Mouse (Mus musculus): ENCODE measurements around the gene Ptgs1. TPM values are rescaled to one million over a fixed set of nuclear protein-coding genes. Genes with fewer than 3 reads are reported as not detected.
"Not testable (repeated sequence)": the region's sequence is repeated elsewhere in the genome, so short reads cannot be mapped to it uniquely, and the experiment has no call there.

Gene Ptgs1
- 10 to 100 TPM; 11.8 to 13.0 TPM for total RNA-seq (2021)

DNA sequence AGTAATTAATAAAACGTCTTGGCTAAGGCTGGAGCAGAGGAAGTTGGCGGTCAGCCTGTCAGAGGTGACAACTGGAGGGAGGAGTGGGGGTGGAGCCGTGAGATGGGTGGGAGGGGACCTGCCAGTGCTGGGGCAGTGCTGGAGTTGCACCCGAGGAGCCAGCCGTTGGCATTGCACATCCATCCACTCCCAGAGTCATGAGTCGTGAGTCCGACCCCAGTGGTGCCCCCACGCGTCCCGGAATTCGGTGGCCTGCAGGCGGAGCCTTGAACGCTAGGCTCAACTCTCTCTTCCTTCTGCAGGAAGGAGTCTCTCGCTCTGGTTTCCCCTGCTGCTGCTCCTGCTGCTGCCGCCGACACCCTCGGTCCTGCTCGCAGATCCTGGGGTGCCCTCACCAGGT lies at the start of gene Ptgs1:
TSS of gene Ptgs1 (plus strand) at position 61 of the 400 bp plus-strand sequence.
- peak in 1 of 2 experiments; percentile 64 for DNase-seq (ENCODE audit: extremely low spot score in 1 of 2, low spot score in 2 of 2)
- intact Hi-C loops (cut with DNase I) = no loop called here

DNA sequence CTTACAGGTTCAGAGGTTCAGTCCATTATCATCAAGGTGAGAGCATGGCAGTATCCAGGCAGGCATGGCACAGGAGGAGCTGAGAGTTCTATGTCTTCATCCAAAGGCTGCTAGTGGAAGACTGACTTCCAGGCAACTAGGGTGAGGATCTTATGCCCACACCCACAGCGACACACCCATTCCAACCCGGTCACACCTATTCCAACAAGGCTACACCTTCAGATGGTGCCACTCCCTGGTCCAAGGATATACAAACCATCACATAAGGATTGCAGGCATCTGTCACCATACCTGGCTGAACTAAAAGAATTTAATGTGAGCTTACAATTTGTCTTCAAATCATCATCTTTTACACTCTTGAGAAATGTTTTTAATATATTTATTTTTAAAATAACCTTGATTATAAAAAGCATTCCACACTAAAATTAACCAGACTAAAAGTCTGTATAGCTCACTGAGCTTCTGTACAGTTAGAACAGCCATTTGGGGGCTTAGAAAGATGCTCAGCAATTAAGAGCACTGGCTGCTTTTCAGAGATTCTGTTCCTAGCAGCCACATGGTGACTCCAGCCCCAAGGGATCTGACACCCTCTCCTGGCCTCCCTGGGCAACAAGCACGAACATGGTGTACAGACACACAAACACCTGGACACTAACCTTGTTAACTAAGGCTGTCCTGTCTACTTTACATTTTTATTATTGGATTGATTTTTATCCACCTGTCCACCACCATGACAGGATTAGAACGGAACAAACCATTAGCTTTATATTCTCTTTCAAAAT lies 48.4 kb upstream of the Ptgs1 start:
- intact Hi-C loops (cut with DNase I); DNase-seq (ENCODE audit: extremely low spot score in 1 of 2, low spot score in 2 of 2): not testable (repeated sequence)

DNA sequence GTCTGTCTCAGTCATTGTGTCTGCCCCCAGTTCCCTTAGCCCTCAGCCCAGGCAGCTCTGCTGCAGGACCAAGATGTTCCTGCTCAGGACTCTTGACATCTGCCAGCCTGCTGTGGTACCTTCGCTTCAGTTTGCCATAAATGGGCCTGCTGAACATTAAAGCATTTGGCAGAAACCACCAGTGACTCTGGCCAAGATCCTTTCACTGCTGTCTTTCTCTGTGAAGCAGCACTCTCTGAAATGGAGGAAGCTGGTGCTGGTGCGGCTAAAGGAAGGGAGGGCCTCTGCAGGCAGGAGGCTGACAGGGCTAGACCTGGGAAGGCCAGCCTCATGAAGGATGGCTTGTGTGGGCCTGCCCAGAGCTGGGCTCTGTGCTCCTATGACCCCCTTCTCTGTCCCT lies 46.9 kb upstream of the Ptgs1 start:
- peak in 1 of 2 experiments; percentile 26 for DNase-seq (ENCODE audit: extremely low spot score in 1 of 2, low spot score in 2 of 2)
- intact Hi-C loops (cut with DNase I) = no loop called here

DNA sequence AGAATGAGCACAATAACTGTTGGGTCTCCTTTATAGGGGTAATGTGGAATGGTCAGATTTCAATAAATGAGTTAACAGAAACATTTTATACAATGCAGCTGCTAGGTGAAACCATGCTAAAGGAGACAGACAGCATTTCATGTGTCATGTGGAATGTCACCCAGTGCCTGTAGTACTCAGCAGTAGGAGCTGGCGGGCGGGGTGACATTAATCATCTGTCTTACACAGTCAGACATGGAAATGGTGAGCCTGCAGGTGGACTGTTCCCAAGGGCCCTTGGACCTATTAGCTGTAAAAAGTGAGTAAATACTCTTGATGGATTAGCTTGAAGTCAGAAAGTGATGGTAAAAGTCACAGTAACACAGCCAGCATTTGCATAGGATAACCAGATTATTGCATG lies 46.0 kb upstream of the Ptgs1 start:
- no peak for DNase-seq (ENCODE audit: extremely low spot score in 1 of 2, low spot score in 2 of 2)
- intact Hi-C loops (cut with DNase I) = no loop called here

DNA sequence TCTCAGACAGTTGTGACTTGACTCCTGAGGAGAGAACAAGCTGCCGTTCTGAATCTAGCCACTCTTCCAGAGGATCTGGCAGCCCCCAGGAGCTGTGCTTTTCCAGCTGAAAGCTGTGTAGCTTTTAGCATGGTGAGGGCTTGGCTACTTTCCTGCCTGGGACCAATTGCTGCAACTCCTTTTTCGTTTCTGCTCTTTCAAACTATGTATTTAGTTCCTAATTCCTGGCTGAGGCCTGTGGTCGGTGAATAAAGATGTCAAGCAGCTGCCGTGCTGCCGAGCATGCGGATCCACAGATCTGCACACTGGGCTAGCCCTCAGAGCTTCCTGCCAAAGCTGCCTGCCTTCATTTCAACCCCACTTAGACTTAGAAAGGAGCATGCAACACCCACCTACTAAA lies 45.4 kb upstream of the Ptgs1 start:
- no peak for DNase-seq (ENCODE audit: extremely low spot score in 1 of 2, low spot score in 2 of 2)
- intact Hi-C loops (cut with DNase I) = no loop called here

DNA sequence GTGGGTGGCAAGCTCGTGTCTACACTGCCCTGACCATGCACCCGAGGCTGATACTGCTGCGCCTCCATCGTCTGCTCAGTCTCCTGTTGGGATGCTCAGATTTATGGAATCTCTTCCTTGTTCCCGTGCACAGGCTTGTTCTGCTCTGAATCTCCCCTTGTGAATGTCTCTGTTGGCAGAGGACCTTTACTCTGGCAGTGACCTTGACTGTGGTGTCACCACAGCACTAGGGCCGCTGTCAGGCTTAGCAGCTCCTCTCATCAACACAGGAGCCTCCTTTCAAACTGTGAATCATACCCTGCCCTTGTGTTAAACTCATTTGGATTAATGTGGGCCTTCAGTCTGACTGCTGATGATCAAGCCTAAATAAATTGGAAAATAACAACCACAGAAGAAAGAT lies 41.0 kb upstream of the Ptgs1 start:
- intact Hi-C loops (cut with DNase I); DNase-seq (ENCODE audit: extremely low spot score in 1 of 2, low spot score in 2 of 2): not testable (repeated sequence)

DNA sequence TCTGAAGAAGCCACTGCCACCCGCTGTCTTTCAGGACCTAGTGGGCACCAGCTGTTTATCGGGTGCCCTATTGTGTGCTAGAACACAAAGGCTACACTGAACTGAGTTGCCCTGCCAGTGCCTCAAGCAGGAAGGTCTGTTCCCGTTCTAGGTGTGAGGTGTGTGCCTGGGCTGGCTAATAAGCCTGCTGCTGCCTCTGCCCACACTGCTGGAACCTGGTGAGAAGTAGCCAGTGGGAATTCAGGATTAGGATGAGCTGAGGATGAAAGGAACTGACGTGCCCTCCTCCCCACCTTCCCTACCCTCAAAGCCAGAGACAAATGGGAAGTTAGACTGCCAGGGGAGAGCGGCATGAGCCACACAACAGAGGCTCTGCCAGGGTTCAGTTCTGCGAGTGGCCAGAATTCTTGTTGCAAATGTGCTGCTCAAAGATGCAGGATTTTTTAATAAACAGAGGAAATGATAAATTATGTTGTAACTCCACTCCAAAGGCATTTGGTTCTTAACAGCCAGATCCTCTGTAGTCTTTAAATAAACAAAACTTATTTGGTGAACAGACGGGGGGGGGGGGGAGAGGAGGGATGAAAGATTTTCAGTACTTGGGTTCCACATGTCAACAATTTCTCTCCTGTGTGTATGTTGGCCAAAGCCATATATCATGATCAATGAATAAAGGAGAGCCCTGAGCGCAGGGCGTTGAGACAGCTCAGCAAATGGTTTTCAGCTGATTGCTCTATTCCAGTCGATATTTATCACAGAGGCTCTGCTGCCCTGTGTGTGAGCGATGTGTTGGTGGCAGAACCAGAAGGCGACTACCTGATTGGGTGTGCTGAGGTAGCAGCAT lies 38.9 kb upstream of the Ptgs1 start:
- intact Hi-C loops (cut with DNase I) = no loop called here
- DNase-seq (ENCODE audit: extremely low spot score in 1 of 2, low spot score in 2 of 2) = no peak

DNA sequence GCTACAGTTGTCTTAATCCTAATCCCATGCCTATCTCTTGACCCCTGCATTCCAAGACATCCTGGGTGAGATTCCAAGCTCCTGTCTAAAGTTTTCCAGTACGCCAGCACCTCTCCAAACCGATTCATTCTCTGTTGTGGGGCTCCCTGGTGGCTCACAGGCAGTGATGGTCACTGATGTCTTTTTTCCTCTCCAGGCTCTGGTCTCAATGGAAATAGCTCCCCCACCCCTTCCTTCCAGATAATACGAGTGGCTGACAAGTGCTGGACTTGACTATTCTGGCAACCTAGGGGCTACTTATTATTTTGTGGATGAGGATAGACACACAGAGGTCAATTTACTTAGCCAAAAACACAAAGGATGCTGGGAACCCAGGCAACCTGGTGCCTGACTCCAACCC lies 33.2 kb upstream of the Ptgs1 start:
- intact Hi-C loops (cut with DNase I) = no loop called here
- DNase-seq (ENCODE audit: extremely low spot score in 1 of 2, low spot score in 2 of 2) = no peak

DNA sequence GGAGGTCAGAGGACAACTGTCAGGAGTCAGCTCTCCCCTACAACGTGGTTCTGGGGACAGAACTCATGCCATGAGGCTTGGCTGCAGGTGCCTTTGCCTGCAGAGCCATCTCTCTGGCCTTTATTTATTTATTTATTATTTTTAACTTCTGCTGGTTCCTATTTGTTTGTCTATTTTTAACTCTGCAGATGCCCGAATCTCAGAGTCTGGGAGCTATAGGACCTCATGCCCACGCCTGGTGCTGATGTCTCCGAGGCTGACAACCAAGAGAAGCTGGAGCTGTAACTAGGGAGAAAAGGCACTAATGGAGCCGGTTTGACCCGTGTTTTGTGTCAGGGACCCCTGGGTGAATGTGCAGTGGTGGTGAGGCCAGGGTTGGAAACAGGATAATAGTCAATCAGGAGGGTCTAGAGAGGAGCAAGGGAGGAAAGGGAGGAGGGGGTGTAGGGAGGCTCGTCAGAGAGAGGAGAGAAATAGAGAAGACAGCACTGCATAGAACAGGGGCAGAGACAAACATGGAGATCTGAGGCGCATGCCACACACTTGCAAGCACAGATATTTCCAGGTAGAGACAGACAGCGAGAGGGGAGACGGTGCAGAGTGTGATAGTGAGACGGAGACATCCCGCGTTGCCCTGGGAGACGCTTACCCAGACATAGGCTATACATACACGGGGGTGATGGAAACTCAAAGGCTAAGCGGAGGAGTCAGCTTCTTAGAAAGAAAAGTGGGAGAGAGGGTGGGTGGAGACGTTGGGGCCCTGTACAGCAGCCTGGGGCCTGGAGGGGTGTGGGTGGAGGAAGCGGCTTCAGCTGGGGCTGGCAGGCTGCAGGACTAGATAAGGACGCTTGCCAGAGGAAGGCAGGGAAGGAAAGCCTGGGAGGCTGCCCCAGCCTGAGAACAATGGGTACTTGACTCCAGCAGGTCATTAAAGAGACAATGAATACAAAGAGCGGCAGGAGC lies 32.0 kb upstream of the Ptgs1 start:
- DNase-seq (ENCODE audit: extremely low spot score in 1 of 2, low spot score in 2 of 2) = peak; percentile 51 to 70
- intact Hi-C loops (cut with DNase I) = no loop called here

DNA sequence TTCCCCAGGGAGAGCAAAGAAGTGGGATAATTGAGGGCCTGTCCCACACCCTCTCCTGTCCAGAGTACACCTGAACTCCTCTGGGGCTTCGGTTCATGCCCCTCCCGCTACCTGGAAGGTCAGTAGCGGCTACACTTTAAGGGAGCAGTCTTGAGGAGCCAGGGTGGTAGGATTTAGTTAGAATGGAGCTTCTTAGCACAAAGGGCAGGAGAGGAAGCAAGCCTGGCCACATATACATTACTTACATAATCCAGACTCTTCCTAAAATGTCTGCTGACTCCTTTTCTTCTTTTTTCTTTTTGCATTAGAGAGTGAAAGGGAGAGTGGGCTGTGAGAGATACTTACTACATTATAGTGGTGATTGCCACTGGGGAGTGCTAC lies 31.4 kb upstream of the Ptgs1 start:
- intact Hi-C loops (cut with DNase I) = no loop called here
- DNase-seq (ENCODE audit: extremely low spot score in 1 of 2, low spot score in 2 of 2) = no peak

DNA sequence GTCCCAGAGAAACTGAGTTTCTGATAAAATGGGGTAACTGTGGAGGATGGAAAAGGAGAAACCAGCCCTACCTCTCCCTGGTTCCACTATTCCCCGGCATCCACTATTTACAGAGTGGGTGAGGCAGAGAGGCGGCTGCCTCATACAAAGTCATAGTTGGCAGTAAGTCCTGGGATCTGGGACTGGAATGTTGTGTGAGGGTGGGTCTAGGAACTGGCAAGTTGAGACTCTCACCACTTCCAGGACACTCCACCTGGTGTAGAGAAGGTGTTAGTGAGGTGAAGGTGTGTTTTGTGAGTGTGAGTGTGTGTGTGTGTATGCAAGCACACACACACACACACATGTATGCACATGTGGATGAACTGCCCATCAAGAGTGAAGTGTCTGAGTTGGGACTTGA lies 29.4 kb upstream of the Ptgs1 start:
- intact Hi-C loops (cut with DNase I) = no loop called here
- DNase-seq (ENCODE audit: extremely low spot score in 1 of 2, low spot score in 2 of 2) = no peak

DNA sequence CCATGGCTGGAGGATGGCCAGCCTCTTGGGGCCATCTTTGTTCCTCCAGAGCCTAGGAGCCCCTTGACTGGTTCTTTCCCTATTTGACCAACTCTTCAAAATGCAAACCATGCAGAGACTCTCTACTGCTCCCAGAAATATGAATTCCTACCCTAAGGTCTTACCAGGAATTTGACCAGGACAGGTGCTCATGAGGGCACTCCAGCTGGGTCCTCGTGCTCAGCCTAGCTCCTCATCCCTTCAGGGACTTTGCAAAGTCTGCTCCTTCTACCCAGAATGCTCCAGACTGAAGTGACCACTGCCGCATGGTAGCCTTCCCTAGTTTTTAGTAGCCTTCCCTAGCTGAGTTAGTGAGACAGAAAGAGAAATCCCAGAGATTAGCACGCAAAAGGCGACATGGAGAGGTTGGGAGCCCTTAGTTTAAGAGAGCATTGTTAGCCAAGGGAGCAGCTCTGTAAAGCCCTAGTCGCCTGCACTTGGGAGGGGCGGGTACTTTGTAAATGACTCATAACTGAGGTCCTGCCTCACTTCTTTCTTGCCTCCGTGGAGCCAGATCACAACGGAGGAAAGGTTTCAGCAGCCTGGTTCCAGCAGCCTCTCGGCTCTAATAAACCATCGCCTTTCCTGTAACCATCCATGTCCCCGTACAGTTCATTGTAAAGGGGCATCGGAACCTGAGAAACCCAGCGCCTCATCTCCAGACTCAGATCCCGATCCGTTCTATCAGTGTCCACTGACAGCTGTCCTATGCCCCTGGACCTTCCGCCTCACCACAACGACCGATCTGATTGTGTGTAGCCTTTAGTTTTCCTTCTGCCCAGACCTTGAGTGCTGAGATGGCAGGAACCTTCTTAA lies 28.2 kb upstream of the Ptgs1 start:
- intact Hi-C loops (cut with DNase I) = no loop called here
- DNase-seq (ENCODE audit: extremely low spot score in 1 of 2, low spot score in 2 of 2) = no peak

DNA sequence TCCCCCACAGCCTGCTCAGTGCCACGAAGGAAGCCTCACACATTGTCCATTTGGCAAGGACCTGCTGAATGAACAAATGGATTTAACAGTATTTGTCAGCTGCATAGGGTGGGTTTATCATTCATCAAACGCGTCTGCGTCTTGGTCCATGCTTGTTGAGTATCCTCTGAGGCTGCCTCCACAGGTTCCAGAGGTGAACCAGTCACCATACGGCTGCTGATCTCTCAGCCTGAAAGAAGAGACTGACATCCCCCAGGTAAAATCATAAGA lies 27.7 kb upstream of the Ptgs1 start:
- no peak for DNase-seq (ENCODE audit: extremely low spot score in 1 of 2, low spot score in 2 of 2)
- intact Hi-C loops (cut with DNase I) = no loop called here

DNA sequence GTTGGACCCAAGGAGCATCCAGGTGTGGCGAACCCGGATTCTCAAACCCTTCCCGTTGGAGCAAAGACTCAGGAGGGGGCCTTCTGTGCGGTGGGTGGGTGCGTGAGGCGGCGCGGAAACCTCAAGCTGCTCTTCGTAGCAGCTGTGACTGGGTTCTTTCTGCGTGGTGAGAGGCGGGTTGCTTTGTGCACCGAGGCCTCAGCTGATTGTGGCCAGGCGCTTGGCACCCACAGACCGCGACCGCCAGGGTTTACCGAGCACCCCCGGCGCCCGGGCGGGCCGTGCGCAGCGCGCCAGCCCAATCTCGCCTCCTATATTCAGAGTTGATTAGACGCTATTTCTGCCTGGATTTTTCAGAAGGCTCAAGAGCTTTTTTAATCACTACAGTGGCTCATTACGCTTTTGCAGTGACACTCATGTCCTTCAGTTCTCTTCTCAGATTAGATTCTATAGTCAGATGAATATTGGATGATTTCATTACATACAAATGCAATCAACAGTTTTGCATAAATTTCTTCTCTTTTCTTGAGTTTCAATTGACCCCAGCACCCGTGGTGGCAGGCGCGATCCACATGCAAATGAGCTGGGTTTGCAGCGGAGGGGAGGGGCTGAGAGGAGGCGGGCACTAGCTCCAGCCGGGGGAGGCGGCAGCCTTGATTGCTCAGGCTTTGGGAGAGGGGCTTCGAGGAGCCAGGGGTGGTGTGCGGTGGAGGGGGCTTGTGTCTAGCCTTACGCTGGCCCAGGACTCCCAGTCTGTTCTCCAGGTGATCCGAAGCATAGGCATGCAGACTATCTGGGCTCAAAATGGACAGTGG lies 27.0 kb upstream of the Ptgs1 start:
- intact Hi-C loops (cut with DNase I) = no loop called here
- peak; percentile 50 to 64 for DNase-seq (ENCODE audit: extremely low spot score in 1 of 2, low spot score in 2 of 2)

DNA sequence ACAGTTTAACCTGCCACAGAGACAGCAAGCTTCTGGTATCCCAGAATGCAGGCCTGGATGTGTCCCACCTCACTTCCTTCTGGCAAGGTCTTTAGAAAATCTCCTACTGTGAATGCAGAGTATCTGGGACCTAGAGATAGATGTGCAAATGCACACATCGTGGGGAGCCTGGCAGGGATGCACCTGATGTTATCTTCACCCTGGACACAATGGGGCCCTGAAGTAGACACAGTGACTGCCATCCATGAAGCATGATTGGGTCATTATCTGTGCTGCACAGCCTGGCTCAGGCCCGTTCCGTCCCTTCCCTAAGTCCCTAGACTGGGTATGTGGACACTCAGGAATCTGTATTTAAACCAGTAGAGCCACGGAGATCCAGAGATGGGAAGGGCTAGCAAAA lies 25.6 kb upstream of the Ptgs1 start:
- no peak for DNase-seq (ENCODE audit: extremely low spot score in 1 of 2, low spot score in 2 of 2)
- intact Hi-C loops (cut with DNase I) = no loop called here

DNA sequence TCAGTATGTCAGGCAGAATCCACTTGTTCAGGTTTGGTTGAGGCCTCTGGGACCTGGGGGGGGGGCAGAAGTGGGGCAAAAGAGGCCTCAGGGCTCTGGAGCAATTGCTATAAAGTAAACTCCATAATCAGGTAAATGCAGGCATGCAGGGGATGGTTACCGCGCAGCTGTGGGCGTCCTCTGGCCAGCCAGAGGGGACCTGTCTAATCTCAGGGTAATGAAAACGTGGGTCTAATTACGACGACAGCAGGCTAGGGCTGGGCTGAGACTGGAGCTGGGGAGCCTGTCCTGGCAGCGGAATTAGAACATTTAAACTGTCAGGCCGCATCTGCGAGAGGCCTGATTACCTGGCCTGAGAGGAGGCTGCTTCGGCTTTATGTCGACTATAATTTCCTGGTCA lies 23.2 kb upstream of the Ptgs1 start:
- no peak for DNase-seq (ENCODE audit: extremely low spot score in 1 of 2, low spot score in 2 of 2)
- intact Hi-C loops (cut with DNase I) = no loop called here

DNA sequence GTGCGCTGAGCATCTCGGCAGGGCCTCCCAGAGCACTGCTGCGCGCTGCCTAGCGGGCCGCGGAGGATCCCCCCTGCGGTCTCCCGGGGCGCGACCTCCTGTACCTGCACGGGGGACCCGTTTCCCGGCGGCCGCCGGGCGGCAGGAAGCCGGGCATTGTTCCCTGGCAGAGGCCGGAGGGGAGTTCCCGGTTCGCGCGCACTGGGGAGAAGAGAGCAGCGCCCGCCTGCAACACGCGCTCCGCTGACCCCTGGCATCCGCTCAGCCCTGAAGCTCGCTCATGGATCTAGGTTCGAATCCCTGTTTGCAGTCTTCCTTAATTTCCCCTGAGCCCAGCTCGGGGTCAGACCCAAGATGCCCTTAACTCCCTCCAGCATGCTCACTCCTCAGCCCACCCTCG lies 19.4 kb upstream of the Ptgs1 start:
- intact Hi-C loops (cut with DNase I) = loop anchor here (5.0 to 10.0 kb wide), 4 partner anchors 73 to 1124 kb away; partner anchors contain the start of genes Mrrf and Rbm18
- peak in 1 of 2 experiments; percentile 71 for DNase-seq (ENCODE audit: extremely low spot score in 1 of 2, low spot score in 2 of 2)

DNA sequence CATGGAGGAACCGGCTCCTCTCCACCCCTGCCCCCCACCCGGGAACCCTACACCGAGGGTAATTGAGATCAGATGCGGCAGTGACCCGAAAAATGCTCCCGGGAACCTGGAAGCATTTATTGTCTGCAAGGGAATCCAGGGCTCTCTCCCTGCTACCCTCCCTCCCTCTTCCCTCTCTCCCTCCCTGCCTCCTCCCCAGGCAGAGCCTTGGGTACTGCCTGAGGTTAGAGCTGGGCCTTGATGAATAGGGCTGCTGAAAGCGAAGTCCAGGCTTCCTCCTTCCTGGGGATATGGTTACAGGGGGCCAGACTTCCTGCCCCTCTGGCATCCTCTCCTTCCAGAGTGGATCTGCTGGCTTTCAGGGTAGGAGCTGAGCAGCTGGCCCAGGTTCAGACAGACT lies 18.4 kb upstream of the Ptgs1 start:
- peak in 1 of 2 experiments; percentile 22 for DNase-seq (ENCODE audit: extremely low spot score in 1 of 2, low spot score in 2 of 2)
- intact Hi-C loops (cut with DNase I) = loop anchor here (5.0 to 10.0 kb wide), 4 partner anchors 74 to 1123 kb away; partner anchors contain the start of genes Mrrf and Rbm18

All from left cerebral cortex, postnatal 10 days (tissue).